17 mouse cellular contexts compared by ENCODE assay signal in genomic region chr16:23517230-23517629, GRCm38 (mm10). TPM values are rescaled to one million over a fixed set of nuclear protein-coding genes. Genes with fewer than 3 reads are reported as not detected.
DNase-seq lines count a peak whose midpoint lies in the region; ATAC-seq and TF ChIP-seq lines count a peak whose summit lies in the region.
"Had no signal": no experiment of that assay in that cellular context is flagged by ENCODE, and none has a peak within 500 bp of the region (broad histone marks: within the 10 kb centered on the region; RNA-seq: fewer than 3 reads in every experiment).

No protein-coding gene starts in this region.

- no peak overlapping the region for H3K4me2 ChIP-seq in liver, embryonic 13.5 days
- no peak overlapping the region for H3K4me2 ChIP-seq in liver, embryonic 12.5 days
- peak overlapping the region; percentile 56 for H3K4me2 ChIP-seq in hindbrain, embryonic 16.5 days (ENCODE audit: low read length)
- peak overlapping the region; percentile 59; the same call in 1 of the 2 replicates for H3K4me2 ChIP-seq in midbrain, postnatal 0 days (ENCODE audit: low read depth, low read length, poor library complexity, severe bottlenecking)
- H3K4me2 ChIP-seq: embryonic facial prominence, embryonic 13.5 days; stomach, embryonic 15.5 days had no signal

- peaks cover 29% of the 10 kb centered on the region for H3K4me1 ChIP-seq in liver, embryonic 13.5 days (replicated peaks)
- peaks cover 6% of the 10 kb centered on the region; the same call in 1 of the 2 replicates for H3K4me1 ChIP-seq in liver, embryonic 12.5 days
- peaks cover 38% of the 10 kb centered on the region for H3K4me1 ChIP-seq in hindbrain, embryonic 16.5 days (ENCODE audit: control insufficient read depth, insufficient read depth, low read depth, low read length)
- peaks cover 12% of the 10 kb centered on the region; the same call in 1 of the 2 replicates for H3K4me1 ChIP-seq in midbrain, postnatal 0 days (ENCODE audit: insufficient read depth, low read length)

- H3K9ac ChIP-seq in liver, embryonic 13.5 days = no peak overlapping the region
- no peak overlapping the region for H3K9ac ChIP-seq in liver, embryonic 12.5 days
- no peak overlapping the region for H3K9ac ChIP-seq in hindbrain, embryonic 16.5 days (ENCODE audit: low read depth, low read length)
- no peak overlapping the region for H3K9ac ChIP-seq in midbrain, postnatal 0 days (replicated peaks; ENCODE audit: low read length, poor library complexity, severe bottlenecking)
- H3K9ac ChIP-seq: embryonic facial prominence, embryonic 13.5 days; limb, embryonic 13.5 days; stomach, embryonic 15.5 days had no signal

- WGBS in liver, embryonic 13.5 days (ENCODE audit: insufficient replicate concordance) = 50% methylated on average over 5 of the region's 5 CpGs
- whole genome bisulfite sequencing in liver, embryonic 12.5 days (ENCODE audit: insufficient replicate concordance) = 68% methylated on average over 5 of the region's 5 CpGs
- 82% methylated on average over 5 of the region's 5 CpGs for WGBS in hindbrain, embryonic 16.5 days
- WGBS in midbrain, postnatal 0 days = 89% methylated on average over 5 of the region's 5 CpGs

- peaks cover 5% of the 10 kb centered on the region; the same call in 1 of the 2 replicates for H3K36me3 ChIP-seq in liver, embryonic 13.5 days
- no peaks in the 10 kb centered on the region for H3K36me3 ChIP-seq in liver, embryonic 12.5 days
- H3K36me3 ChIP-seq in hindbrain, embryonic 16.5 days (ENCODE audit: control insufficient read depth, insufficient read depth, low read length) = no peaks in the 10 kb centered on the region
- no peaks in the 10 kb centered on the region for H3K36me3 ChIP-seq in midbrain, postnatal 0 days (ENCODE audit: insufficient read depth, low read length)
- H3K36me3 ChIP-seq: embryonic facial prominence, embryonic 13.5 days; limb, embryonic 13.5 days; stomach, embryonic 15.5 days had no signal

- H3K27ac ChIP-seq in gastrocnemius, adult 2 months = peak overlapping the region; percentile 92
- H3K27ac ChIP-seq in liver, embryonic 13.5 days = peak overlapping the region; percentile 68
- no peak overlapping the region for H3K27ac ChIP-seq in liver, embryonic 12.5 days
- H3K27ac ChIP-seq in hindbrain, embryonic 16.5 days (ENCODE audit: low read depth, low read length) = peak overlapping the region; percentile 68; the same call in 1 of the 2 replicates
- no peak overlapping the region for H3K27ac ChIP-seq in midbrain, postnatal 0 days (ENCODE audit: low read depth, low read length)
- H3K27ac ChIP-seq: embryonic facial prominence, embryonic 13.5 days; limb, embryonic 13.5 days; stomach, embryonic 15.5 days had no signal

- no peaks in the 10 kb centered on the region; the same call in 1 of the 2 replicates for H3K27me3 ChIP-seq in liver, embryonic 13.5 days
- peaks cover 7% of the 10 kb centered on the region; the same call in 1 of the 2 replicates for H3K27me3 ChIP-seq in liver, embryonic 12.5 days (replicated peaks)
- no peaks in the 10 kb centered on the region for H3K27me3 ChIP-seq in hindbrain, embryonic 16.5 days (replicated peaks; ENCODE audit: control insufficient read depth, insufficient read depth, low read length)
- H3K27me3 ChIP-seq in midbrain, postnatal 0 days (ENCODE audit: insufficient read depth, low read length) = no peaks in the 10 kb centered on the region
- H3K27me3 ChIP-seq: stomach, embryonic 15.5 days had no signal

- no peak overlapping the region for H3K4me3 ChIP-seq in gastrocnemius, adult 2 months
- no peak overlapping the region for H3K4me3 ChIP-seq in liver, embryonic 13.5 days (replicated peaks)
- no peak overlapping the region for H3K4me3 ChIP-seq in liver, embryonic 12.5 days
- no peak overlapping the region for H3K4me3 ChIP-seq in hindbrain, embryonic 16.5 days (ENCODE audit: low read length)
- H3K4me3 ChIP-seq in midbrain, postnatal 0 days (ENCODE audit: low read depth, low read length) = no peak overlapping the region
- H3K4me3 ChIP-seq: embryonic facial prominence, embryonic 13.5 days; limb, embryonic 13.5 days; stomach, embryonic 15.5 days had no signal

- no peak for TF ChIP-seq CTCF in gastrocnemius, adult 2 months (IDR thresholded peaks at IDR 0.05)
- TF ChIP-seq CTCF in midbrain, postnatal 0 days (IDR thresholded peaks at IDR 0.05) = no peak

- no peak for ATAC-seq in liver, embryonic 13.5 days (ENCODE audit: low read depth)
- ATAC-seq in liver, embryonic 12.5 days = no peak
- no peak for ATAC-seq in hindbrain, embryonic 16.5 days
- no peak for ATAC-seq in midbrain, postnatal 0 days (ENCODE audit: low FRiP score)
- no peak for ATAC-seq in monocyte, adult 5-6 weeks (replicated peaks; ENCODE audit: insufficient number of reproducible peaks, low FRiP score, low TSS enrichment, poor library complexity, severe bottlenecking)
- ATAC-seq: inflammation-experienced regulatory T-cells, adult 6 months had no signal

- intact Hi-C loops in gastrocnemius, adult 2 months (cut with DNase I) = no loop called here

- no peaks in the 10 kb centered on the region for H3K9me3 ChIP-seq in liver, embryonic 13.5 days (replicated peaks)
- H3K9me3 ChIP-seq in liver, embryonic 12.5 days (replicated peaks) = no peaks in the 10 kb centered on the region
- no peaks in the 10 kb centered on the region for H3K9me3 ChIP-seq in hindbrain, embryonic 16.5 days (ENCODE audit: control insufficient read depth, low read length)
- H3K9me3 ChIP-seq in midbrain, postnatal 0 days (ENCODE audit: low read length) = no peaks in the 10 kb centered on the region
- H3K9me3 ChIP-seq: embryonic facial prominence, embryonic 13.5 days; limb, embryonic 13.5 days; stomach, embryonic 15.5 days had no signal

- DNase-seq in gastrocnemius, adult 2 months = no peak
- no peak for DNase-seq in gastrocnemius, postnatal 25 days
- DNase-seq in liver, embryonic 13.5 days = no peak
- no peak for DNase-seq in midbrain, postnatal 0 days (ENCODE audit: low spot score)
- DNase-seq in thymus, postnatal 36 days = no peak
- DNase-seq: cerebellum, adult 9-10 months; heart, postnatal 10 days; kidney, adult 9 months; spleen, adult 18-20 months had no signal

RNA-seq across cellular contexts. Expression of gene Rtp4, which starts 2.9 kb away (rescaled TPM):
- total RNA-seq in gastrocnemius, adult 2 months (2021) = 1 to 10 TPM in 1 of 2 experiments, under 1 TPM in 1; 0.79 to 1.8 TPM
- total RNA-seq in gastrocnemius, postnatal 25 days (2021) = 1 to 10 TPM; 1.9 to 2.0 TPM
- polyA plus RNA-seq in liver, embryonic 13.5 days (2015; fragmentation: Nextera tagmentation; extraction: Ambion mirVana) = 6.5 and 6.7 TPM in 2 replicates
- polyA plus RNA-seq in liver, embryonic 12.5 days (2016; fragmentation: Nextera tagmentation; extraction: Ambion mirVana) = 4.3 and 4.9 TPM in 2 replicates
- polyA plus RNA-seq in hindbrain, embryonic 16.5 days (2015; fragmentation: Nextera tagmentation; extraction: Ambion mirVana) = 4.0 and 4.3 TPM in 2 replicates
- total RNA-seq in midbrain, postnatal 0 days (2014; rRNA removed) = 8.4 and 12.1 TPM in 2 replicates
- polyA plus RNA-seq in midbrain, postnatal 0 days (2015; fragmentation: Nextera tagmentation; extraction: Ambion mirVana) = 6.3 and 8.8 TPM in 2 replicates
- total RNA-seq in monocyte, adult 5-6 weeks (2017) = 19.7 to 28.3 TPM (median 22.5 TPM) in 3 replicates

RNA-seq across cellular contexts. Expression of gene Masp1, which starts 3.4 kb away (rescaled TPM):
- 10 to 100 TPM in 1 of 2 experiments, 1 to 10 TPM in 1; 7.7 to 18.7 TPM for total RNA-seq in gastrocnemius, adult 2 months (2021)
- total RNA-seq in gastrocnemius, postnatal 25 days (2021) = 10 to 100 TPM; 14.7 to 18.6 TPM
- polyA plus RNA-seq in liver, embryonic 13.5 days (2015; fragmentation: Nextera tagmentation; extraction: Ambion mirVana) = 14.3 and 17.8 TPM in 2 replicates
- 19.1 and 21.4 TPM in 2 replicates for polyA plus RNA-seq in liver, embryonic 12.5 days (2016; fragmentation: Nextera tagmentation; extraction: Ambion mirVana)
- polyA plus RNA-seq in hindbrain, embryonic 16.5 days (2015; fragmentation: Nextera tagmentation; extraction: Ambion mirVana) = 28.0 and 29.9 TPM in 2 replicates
- 29.7 and 32.8 TPM in 2 replicates for total RNA-seq in midbrain, postnatal 0 days (2014; rRNA removed)
- polyA plus RNA-seq in midbrain, postnatal 0 days (2015; fragmentation: Nextera tagmentation; extraction: Ambion mirVana) = 21.4 and 22.6 TPM in 2 replicates
- 0.29 TPM in 1 of 3 replicates, not detected in the others for total RNA-seq in monocyte, adult 5-6 weeks (2017)
- total RNA-seq: megakaryocyte progenitor cell, adult 5-6 weeks had no signal
- polyA plus RNA-seq: inflammation-experienced regulatory T-cells, adult 6 months had no signal

Comparison
In these comparisons a context has a peak if more than half of its experiments do, and no peak if none do; other contexts are left out.
1. H3K27ac ChIP-seq: peak in gastrocnemius, adult 2 months (single experiment), liver, embryonic 13.5 days (single experiment) and hindbrain, embryonic 16.5 days (single experiment); none in liver, embryonic 12.5 days (single experiment) and midbrain, postnatal 0 days (single experiment).
2. H3K4me2 ChIP-seq: peak in hindbrain, embryonic 16.5 days (single experiment) and midbrain, postnatal 0 days (single experiment); none in liver, embryonic 13.5 days (single experiment) and liver, embryonic 12.5 days (single experiment).